Mouse (Mus musculus) cerebellum, postnatal 25 days (tissue): ENCODE measurements around the gene Slc4a3.

Experiments
- DNase-seq, 2 experiments: peaks; one replicate each; pipeline ENCODE4 v3.0.0; 2021; ENCODE audit warnings: mixed read lengths in 2 of 2

The Slc4a3 gene

DNA sequence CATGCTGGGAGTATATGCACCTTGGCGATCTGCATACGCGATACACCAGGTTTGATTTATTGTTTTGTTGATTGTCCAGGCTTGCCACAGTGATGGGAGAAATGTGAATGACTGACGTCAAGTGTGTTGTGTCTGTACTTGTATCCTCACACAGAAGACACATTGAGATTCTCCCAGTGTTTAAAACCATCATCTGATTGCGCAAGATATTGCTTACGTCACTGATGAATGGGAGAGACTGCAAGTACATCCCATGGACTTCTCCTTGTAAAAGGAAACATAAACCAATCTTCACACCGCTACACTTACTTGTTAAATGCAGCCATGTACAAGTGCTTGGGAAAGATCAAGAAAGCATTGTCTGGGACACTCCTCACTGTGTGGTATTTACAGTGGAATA is 62.2 kb downstream of the Slc4a3 start:
- no peak for DNase-seq

DNA sequence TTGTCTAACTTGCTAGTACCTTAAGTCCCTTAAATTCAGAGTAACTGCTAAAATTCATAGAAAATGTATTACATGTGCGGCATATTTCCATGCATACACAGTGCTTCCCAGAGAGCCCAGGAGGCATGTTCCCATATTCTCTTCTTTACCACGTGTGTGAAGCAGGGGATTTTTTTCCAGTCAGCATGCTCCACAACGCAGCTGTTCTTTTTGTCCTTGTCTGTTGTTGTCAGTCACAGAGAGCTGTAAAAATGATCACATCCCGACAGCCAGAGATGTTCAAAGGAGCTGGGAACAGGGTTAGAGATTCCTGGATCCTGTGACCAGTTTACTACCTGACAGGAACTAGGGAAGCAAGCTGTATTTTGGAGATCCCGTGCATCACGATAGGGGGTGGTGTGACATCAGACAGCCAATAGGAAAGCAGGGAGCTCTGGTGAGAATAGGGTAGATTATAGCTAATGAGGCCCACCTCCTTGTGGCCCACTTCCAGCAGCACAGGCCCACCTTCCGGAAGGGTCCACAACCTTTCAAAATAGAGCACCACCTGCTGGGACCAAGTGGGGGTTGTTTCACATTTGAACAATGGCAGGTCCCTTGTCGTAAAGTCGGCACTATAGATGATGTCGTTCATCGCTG is 62.7 kb downstream of the Slc4a3 start:
- no peak for DNase-seq

DNA sequence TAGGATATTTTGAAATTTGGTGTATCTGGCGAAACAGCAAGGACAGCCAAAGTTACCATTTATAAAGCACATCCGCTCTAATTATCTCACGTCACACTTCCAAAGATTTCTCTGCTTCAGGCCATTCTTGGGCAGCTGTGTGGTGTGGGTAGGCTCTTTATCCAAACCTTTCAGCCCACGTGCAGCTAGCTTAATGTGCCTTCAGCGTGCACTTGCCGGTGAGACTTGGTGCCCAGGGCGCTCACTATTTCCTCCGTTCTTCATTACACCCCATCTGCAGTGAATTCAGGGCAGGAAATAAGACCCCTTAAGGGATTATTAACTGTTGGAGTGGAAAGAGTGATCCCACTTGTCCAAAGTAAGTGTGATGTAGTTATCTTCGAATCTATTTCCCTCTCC is 63.2 kb downstream of the Slc4a3 start:
- no peak for DNase-seq

DNA sequence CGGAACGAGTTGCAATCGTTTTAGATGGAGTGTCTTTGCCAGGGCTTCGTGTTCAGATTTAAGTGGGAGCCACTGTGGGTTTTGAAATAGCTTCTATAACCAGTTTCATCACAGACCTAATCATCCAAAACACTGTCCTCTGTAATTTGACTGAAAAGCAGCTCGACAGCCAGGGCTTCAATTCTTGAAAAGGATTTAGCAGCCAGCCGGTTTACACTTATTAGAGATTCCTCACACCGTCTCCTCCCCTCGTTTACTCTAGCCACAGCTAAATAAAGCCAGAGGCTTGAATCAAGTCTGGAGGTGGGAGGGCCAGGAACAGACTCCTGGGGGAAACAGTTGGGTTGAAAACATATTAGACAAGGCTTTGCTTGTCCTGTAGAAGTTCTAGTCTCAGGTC is 64.5 kb downstream of the Slc4a3 start:
- DNase-seq = no peak
